Mouse (Mus musculus): Measurements from ENCODE around the gene Myo5a.

DNA sequence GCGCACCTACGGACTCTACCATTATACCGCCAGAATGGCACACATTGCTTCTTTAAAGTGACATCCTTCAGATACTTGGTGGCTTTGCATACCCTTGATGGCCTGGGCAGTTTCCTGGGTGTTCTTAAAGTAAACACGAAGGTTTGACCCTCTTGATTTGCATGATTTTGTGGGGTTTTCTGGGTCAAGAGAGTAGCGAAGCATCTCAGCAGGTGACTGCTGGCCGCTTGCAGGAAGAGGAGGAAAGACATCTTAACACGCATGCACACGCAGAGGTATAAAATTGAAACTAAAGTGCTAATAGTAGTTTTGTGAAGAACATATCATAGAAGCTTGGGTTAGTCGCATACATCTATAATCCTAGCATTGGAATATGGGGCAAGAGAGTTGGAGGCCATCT is 28.1 kb downstream of the Myo5a start:
- no peak for TF ChIP-seq POLR2A (IDR thresholded peaks at IDR 0.05; ENCODE audit: borderline replicate concordance, insufficient read depth, low read length)
- no peak for TF ChIP-seq CTCF (IDR thresholded peaks at IDR 0.05; ENCODE audit: borderline replicate concordance, insufficient read depth, low read depth, low read length)

All from cerebellum, adult 2 months (tissue).